Mouse (Mus musculus): Measurements from ENCODE around the gene Fam227b.

Gene Fam227b

DNA sequence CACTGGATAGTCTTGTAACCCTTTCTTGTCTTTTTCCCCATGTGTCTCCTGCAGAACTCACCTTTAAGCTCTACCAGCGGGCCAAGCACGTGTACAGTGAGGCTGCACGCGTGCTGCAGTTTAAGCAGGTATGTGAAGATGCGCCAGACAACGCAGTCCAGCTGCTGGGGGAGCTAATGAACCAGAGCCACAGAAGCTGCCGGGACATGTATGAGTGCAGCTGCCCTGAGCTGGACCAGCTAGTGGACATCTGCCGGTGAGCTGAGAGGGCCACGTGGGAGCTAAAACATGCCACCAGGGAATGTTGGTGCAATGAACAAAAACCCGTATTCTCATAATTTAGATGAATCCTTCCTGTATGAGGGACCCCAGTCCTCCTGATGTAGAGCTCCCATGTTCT, 176.6 kb downstream of the Fam227b start:
- DNase-seq, result no peak

DNA sequence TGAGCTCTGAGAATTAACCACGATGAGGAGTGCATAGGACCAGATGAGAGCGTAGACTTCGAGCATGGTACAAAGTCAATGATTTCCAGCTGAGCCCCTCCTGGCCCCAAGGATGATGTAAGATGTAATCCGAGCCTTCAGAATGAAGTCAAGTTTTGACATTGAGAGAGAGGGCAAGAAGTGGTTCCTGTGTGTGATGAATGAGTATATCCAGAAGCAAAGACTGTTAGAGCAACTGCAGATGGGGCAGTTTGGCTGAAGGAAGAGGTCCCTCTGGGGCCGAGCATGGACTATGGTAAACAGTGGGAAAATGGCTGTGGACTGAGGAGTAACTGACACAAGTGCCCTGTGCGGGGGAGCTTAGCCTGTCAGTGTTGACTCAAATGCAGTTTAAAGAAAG, 178.6 kb downstream of the Fam227b start:
- no peak for DNase-seq

DNA sequence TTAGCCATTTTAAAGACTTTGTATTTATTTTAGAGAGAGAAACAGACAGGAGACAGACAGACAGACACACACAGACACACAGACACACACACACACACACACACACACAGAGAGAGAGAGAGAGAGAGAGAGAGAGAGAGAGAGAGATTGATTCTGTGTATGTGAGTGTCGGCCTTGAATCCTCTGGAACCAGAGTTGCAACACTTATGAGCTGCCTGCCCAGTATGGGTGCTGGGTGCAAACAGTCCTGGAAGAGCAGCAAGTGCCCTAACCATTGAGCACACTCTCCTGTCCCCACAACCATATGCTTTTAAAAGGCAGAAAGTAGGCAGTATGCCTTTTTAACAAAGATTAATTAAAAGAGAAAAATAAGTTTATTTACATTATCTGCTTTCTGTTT, 183.0 kb downstream of the Fam227b start:
- no peak for DNase-seq

DNA sequence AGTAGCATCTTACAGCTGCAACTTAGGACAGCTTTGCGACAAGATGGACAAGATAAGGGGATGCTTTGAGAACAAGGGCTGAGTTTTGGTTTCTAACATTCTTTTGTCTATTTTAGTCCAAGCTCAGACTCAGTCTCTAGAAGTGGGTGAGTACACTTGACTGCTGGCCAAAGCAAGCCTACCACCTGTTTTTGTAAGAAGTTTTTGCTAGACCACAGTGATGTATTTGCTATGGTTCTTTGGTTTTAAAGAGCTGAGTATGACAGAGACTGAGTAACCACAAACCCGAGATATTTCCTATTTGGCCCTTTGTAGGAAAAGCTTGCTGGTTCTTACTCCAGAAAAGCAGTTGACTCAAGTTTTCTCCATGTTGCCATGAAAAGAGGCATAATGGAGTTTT, 203.6 kb downstream of the Fam227b start:
- DNase-seq, result no peak

DNA sequence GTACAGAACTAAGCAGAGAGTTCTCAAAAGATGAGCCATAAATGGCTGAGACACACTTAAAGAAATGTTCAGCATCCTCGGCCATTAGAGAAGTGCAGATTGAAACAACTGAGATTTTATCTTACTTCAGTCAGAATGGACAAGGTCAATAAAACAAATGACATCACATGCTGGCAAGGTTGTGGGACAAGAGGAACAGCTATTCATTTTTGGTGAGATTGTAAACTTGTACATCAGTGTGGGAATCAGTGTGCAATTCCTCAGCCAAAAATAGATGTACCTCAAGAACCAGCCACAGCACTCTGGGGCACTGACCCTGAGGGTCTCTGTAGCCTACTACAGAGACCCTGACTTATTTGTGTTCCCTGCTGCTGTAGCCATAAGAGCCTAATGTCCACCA, 208.5 kb downstream of the Fam227b start:
- no peak for DNase-seq

DNA sequence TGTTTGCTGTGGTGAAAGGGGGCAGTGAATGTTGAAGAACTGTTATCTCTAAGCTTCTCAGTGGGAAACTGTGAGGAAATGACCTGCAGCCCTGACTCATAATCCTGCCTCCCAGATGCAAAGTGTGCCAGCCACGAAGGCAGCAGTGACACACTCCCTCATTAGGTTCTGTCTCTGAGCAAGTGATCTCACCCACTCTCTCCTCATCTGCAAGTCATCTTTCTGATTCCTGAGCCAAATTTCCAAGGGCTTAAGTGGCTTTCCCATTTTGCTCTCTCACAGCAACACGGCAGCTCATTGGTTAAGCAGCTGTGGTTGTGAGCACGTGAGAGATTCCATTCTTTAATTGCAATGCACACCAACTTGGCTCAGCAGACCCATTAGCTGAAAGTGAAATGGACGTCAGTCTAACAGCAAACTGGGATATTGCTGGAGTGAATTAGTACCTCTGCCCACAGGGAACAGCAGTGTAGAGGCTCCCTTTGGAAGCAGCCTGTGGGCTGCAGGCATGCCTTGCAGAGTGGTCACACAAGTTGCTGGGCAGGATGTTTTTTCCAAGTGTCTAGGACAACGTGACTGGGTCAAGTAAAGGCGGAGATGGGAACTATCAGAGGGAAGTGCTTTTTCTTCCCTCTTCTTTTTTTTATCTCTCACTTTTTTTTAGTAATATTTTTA, 210.6 kb downstream of the Fam227b start:
- no peak for DNase-seq

DNA sequence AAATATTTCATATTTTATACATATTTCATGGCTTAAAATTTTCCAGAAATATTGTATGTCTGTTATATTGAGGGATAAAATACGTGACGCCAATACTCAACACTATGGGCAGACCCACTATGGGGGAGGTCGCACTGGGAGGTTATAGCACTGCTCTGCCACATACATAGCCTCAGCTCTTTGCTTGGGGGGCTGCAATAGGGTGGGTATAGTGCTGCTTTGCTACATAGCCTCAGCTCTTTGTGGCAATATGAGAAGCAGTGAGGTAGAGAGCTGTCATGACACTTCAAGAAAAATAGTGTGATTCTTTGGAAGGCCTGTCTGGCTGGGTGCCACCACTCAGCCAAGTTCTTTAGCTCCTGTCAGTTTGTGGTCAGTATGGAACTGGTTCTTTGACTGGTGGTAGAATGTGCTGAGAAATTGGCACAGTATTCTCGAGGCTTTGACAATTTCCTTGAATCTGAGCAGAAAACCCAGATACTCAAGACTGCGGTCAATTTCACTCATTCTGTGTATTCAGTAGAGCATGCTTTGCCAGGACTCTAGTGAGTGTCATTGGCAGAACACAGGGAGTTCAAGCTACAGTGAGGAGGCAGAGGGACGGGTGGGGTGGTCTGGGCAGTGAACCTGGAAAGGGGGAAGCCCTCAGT, 212.7 kb downstream of the Fam227b start:
- no peak for DNase-seq

DNA sequence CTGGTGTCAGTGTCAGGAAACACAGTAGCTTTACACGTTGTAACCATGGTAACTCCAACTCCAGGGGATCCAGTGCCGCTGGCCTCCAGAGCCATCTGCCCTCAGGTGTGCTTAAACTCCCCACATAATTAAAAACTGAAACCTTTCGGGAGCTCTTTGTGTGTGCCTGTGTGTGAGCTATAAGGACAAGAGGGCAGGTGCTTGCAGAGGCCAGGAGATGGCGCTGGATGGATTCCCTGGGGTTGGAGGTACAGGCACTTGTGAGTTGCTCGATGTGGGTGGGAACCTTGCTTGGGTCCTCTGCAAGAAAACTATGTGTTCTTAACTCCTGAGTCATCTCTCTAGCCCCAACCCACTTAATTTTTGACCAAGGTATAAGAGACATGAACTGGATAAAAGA, 215.4 kb downstream of the Fam227b start:
- DNase-seq, result no peak

DNA sequence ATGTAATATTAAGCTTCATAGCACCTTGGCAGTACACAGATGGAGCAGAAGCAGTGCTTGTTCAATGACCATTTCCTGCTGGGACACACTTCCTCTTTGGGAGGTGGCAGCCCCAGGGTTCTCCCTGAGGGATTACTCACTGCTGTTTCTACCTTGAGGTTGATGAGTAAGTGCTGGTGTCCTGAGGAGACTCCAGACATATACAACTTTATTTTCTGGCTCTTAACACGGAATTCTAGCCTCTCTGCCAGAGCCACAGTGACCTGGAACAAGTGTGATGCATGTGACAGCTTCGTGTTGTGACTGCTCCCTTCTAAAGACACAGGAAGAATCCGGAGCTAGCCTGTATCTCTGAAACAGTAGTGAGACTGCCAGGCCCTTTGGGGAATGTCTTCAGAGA, 217.8 kb downstream of the Fam227b start:
- DNase-seq, result no peak
